Mouse (Mus musculus): ENCODE data around the gene Prkce.

The Prkce gene

DNA sequence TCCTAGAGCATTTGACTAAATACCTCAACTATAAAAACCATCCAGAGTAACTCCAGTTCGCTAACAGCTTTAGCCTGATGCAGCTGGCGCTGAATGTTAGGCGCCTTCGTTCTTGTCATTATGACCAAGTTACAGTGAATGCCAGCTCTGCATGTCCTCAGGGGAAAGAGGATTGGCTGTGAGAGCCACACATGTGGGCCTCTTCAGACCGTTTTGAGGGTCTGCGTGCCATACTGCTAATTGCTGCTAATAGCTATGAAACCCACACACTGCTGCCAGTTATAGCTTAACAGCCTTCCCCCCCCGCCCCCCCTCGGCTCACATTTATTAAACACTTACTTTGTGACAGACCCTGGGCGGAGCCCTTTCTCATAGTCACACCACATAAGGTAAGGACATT is 210.3 kb downstream of the Prkce start:
- DNase-seq = no peak

DNA sequence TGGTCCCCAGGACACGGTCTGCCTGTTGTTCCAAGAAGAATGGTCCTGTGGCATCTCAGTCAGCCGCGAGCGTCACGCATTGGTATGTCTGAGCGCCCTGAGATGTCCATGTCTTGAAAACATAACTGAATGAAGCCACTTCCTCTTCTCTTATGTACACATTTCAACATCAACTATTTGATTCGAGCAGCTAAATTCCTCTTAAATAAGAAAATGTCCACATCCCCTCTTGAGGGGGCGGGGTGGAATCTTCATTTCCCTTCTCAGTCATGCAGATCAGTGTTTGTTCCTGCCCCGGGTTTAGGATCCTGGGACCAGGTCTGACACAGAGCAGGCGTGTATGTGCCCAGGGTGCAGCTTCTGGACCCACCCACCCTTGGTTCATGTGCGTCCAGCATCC is 211.0 kb downstream of the Prkce start:
- no peak for DNase-seq

DNA sequence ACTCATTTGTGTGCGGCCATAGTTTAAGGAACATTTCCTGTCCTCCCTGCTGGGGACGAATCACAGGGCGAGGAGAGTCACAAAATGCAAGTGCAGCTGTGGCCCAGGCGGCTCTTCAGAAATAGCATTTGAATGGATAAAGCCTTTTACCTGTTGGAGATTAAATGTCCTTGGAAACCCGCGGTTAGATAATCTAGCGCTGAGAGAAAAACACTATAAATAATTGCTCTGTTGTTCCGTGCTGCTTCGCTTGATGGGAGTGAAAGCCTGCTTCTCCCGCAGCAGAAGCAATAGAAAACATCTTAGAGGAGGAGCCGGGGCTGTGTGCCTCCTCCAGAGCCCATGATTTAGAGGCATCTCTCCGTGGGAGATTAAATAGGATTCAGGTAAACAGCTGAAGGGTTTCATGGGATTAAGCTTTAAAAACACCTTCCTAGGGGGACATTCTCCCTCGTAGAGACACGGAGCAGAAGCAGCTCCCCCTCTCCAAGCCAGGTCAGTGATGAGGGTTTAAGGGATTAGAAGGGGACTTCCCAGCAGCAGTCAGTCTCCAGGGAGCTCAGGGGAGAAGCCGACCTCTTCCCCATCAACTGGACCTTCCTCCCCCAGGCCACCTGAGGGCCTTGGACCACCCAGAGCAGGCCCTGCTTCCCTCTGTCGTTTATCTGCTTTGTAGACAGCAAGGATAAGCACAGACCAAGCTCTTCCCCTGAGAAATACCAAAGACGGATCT is 212.0 kb downstream of the Prkce start:
- DNase-seq = no peak

DNA sequence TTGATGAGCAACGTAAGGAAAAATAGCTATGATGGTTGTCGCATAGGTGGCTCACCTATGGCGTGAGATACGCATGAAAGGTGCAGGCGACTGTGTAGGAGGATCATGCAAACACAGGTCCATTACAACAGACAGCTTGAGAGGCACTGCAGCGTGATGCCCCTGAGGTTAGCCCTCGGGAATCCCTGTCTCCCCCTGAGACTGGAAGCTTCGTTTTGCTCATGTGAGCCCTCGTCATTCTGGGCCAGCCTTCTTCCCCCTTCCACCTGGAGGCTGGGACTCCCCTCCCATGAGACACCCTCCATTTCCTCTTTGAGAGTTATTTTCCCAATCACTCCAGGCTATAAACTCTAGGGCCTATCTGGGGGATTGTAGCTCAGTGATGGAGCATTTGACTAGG is 213.9 kb downstream of the Prkce start:
- no peak for DNase-seq

DNA sequence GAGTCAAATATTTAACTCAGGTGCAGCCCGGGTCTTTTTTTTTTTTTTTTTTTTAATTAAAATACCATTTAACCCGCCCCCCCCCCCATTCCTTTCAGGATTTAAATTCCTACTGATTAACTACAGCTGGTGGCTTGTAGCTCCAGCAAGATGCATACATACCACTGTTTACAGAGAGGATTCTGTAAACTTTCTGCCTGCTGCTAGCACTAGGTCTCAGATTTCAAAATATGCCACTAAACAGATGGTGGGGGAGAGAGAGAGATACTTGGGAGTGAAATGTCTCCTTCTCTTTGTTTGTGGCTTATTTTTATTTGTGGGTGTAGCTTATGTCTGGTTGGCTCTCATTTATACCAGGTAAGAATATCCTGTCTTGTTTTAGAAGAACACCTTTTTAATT is 215.3 kb downstream of the Prkce start:
- DNase-seq = no peak

DNA sequence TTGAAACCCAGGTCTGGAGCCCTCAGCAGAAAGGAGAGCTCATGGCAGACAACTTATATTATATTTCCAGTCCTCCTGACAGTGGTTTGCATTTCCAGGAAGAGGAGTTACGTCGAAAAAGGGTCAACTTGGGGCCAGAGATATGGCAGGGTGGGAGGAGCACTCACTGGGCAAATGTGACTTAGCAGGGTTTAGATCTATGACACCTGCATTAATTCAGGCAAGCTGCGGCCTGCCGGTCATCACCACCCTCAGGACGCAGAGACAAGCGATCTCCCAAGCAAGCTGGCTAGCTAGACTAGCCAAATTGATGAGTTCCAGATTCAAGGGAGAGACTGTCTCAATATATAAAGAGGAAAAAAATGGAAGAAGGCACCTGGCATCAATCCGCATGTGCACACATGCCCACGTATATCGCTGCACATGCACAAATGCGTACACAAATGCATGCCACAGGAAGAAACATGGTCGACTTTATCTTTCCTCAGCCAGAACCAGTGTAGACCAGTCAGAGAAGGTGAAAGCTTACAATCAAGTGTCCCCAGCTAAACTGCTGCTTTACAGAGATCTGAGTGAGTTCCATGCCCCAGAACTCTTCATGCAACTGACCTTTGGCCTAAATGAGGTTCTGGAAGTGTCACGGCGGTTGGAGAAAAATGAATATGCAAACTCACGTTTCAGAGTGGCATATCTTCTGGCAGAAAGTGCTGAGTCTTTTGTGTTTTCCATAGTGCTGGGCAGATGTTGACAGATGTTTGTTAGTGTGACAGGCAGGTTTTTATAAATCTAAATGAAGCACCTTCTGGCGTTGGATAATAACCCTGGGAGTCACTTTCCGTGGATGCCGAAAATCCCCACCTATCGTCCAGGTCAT is 216.4 kb downstream of the Prkce start:
- DNase-seq = no peak

DNA sequence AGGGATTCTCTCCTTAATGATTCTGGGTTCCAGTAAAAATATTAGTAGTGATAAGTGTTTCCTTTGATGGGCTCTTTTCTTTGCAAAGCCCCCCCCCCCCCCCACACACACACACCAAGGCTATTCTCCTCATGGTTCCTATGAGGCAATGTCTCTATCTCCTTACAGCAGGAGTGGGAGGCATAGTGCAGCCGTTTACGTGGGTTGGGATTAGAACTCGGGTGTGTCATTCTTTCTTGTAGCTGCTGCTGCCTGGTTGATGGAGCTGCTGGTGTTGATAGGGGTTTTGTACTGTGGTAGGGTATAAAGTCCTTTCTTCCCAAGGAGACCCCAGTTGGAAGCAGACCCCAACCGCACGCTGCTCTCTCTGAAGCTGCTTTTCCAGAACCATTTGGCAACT is 224.9 kb downstream of the Prkce start:
- no peak for DNase-seq

DNA sequence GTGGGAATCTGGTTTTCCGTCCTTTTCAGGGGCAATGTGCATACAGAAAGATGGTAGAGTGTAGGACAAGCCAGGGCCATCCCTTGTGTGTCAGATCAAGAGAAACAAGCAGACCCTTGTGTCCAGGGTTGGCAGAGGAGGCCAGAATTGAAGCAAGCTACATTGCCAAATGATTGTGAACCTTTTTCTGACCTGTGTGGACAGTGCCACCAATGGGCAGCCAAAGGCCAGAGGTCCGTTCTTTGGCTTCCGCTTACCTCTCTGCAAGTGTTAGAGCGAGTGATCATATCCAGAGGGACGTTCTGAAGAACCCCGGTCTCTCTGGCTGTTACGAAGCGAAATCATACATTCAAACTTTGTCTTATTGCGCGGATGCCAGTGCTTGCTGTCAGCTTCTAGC is 225.6 kb downstream of the Prkce start:
- DNase-seq = no peak

DNA sequence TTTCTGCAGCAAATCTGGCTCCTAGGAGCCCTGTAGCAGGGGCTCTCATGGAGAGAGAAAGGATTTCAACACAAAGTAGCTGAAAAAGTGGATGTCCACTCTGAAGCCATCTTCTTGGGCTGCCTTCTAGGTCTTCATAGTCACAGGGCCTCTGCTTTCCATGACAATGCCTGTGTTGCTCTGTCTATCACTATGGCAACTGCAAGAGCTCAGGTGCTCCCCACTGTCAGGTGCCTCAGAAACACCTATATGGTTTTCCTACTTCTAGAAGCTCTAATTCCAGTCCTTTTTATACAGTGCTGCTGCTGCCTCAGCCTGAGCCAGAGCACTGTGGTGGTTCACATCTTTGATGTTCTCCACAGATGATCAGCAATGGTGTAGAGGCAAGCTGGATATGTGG is 229.5 kb downstream of the Prkce start:
- no peak for DNase-seq

DNA sequence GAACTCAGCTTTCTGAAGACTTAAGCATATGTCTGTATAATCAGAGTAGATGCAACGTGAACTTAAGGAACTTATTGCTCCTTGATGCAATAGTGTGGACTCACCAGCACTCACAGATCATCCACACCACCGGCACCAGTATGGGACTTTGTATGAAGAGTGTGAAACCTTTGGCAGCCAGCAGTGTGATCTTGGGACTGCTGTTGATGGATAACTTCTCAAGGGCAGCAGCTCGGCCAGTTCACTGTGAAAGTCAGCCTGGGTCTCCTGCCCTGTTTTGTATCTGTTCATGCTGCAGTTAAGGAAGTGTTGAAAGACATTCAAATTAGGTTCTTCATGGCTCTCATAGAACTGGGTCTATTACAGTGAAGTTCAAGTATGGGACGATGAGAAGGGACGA is 230.1 kb downstream of the Prkce start:
- DNase-seq = no peak

DNA sequence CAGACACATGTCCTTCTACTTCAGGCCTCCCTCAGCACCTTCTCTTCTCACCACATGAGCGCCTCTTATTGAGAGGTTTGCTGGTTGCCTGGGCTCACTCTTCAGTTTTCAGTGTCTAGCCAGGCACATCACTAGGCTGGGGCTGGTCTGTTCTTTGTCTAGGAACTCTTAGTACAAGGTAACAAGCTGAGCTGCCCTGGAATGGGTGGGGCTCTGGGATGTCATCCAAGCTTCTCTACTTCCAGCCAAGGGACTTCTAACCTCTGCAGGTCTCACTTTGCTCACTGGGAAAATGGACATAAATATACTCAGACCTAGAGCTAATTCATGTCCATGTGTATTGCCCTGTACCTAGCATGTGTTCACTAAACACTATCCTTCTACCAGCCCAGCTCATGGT is 230.6 kb downstream of the Prkce start:
- DNase-seq = no peak

DNA sequence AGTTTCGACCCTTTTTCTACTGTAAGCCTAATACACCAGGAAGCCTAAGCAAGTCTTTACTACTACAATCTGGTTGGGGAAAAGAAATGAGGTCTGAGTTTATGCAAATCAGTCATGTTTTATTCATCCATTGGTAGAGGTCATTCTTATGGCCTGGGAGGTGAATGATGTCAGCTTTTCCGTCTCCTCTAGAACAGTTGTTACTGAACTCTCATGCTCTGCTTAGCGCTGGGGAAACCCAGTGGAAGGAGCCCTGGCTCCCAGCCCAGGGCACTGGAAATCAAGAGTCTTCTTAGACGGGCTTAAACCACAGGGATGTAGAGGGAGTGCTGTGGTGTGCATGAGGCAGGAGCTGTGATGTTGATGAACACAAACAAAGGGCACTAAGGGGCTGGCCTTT is 232.4 kb downstream of the Prkce start:
- no peak for DNase-seq

DNA sequence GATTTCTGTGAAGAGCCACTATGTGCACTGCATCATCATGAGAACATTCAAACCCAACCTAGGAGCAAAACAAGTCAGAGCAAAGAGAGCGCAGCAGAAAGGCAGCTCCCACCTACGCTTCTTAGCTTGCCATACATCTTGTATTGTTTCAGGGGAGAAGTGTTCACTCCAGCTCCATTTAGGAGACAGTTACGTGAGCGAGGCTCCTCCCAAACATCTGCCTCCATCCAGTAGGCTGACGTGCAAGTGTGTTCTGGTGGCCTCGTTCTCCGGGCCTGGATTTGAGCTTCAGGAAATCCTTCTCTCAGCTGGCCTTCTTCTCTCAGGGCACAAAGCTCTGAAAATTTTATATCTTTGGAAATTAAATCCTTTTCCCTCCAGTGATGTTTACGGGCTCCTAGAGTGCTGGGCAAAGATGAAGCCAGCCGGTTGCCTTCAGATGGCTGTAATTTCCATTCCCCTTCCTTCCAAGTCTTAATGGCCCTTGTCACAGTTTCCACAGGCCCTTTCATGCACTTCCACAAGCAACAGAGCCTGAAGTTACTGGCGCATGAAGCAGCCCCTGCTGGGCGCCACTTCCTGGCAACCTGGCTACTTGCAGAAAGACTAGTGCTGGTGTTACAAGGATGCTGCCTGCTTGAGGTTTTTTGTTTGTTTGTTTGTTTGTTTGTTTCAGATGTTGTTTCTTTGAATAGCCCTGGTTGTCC is 237.4 kb downstream of the Prkce start:
- DNase-seq = peak; percentile 80

DNA sequence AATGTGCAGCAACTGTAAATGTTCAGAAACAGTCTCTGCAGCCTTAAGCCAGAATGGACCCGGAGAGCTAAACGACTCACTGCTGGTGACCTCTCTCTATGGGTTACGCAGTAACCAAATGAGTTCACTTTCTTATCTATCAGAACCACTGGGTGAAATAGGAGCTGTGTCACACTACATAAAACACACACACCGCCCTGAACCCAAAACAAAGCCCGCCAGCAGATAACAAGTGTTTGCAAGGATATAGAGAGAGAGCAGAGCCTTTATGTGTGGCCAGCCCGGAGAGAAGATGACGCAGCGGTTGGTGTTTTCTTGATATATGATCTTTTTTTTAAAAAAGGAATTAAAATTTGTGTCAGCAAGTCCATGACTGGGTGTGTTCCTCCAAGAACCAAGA is 238.1 kb downstream of the Prkce start:
- no peak for DNase-seq

DNA sequence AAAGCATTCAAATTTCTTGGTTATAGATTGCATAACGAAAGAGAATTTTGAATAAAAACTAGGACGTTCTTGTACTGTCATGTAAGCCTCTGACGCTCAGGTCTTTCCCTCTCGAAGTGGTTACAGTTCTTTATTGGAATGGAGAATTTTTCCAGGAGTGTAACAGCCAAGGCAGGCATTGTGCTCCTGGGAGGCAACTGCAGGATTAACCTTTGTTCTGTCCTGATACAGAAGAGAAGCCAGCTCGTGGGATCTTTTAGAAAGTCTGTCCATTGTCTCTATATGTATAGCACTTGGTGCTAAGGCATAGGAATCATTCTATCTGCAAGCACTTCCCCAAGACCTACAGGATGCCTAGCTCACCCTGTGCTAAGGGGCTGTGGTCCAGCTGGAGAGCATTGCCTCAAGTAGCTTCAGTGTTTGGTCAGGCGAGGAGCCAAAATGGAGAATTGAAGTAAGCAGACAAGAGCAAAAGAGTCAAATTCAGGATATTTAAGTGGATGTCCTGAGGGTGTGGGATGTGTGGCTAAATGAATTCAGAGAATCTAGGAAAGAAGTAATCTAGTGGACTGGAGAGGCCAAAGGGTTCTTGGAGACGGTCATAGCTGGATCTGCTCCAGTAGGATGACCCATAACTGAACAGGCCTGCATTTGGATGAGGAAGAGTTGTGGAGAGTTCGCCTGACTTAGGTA is 240.5 kb downstream of the Prkce start:
- DNase-seq = peak; percentile 45 to 51

DNA sequence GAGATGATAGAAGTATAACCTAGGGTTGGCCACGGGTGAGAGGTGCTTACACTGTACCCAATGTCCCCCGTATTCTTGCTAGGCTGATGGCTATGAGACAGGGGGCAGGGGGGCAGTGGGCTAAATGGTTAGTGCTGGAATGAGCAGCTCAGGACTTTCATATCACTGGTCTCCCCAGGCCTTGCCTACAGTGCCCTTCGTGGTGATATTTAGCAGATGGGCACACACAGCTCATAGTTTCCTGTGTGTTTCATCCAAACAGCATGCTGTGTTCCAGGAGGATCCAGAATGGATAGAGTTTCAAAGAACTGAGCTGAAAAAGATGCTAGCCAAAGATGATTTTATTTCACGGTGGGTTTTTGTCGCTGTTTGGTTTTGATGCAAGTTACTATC is 241.0 kb downstream of the Prkce start:
- peak; percentile 45 to 61 for DNase-seq

DNA sequence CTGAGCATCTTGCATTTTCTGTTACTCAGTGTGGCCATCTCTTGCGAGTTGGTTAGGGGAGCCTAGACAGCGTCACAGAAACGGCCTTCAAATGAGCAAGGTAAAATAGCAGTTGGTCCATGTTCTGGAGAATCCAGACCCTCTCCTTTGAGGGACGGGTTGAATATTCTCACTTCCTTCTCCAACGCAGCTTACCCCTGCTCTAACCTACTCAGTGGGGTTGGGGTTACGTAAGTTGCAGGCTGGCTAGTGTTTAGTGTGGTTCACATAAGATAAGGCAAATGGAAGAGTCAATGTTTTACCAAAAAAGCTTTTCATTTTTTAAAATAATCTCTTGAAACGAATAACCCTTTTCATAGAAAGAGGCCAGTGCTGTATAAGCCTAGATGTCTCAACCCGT is 241.9 kb downstream of the Prkce start:
- DNase-seq = no peak

DNA sequence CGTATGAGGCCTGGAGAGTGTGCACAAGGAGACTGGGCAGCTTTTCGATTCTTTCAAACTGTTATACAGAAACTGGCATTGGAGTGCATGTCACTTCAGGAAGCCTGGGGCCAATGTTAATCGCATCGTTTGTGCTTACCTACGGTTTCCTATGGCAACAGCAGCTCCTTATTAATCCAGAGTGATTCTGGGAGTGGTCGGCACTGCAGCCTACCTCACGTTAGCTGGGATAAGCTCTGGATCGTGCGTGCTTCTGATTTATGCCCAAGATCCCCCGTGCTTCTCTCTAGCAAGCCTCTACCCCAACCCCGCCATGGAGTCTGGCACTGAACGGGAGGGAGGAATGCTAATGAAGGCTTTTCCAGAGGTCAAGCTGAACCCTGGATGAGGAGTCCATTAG is 242.9 kb downstream of the Prkce start:
- no peak for DNase-seq

DNA sequence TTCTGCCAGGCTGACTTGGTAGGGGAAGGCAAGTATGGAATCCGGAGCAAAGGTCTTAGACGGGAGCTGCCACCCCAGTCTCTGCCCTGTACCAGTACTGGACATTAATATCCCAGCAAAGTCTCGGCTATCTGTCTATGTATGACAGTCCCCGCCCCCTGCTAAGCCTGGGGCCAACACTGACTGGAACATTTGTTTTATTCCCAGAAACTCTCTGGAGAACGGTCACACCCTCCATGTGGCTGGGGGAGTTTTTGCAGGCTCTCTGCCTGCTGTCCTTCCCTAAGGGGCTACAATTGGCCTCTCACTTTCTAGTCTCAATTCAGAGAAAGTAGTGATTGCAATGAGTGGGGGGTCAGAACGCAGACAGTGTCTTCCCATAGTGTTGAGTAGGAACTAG is 244.6 kb downstream of the Prkce start:
- DNase-seq = no peak

DNA sequence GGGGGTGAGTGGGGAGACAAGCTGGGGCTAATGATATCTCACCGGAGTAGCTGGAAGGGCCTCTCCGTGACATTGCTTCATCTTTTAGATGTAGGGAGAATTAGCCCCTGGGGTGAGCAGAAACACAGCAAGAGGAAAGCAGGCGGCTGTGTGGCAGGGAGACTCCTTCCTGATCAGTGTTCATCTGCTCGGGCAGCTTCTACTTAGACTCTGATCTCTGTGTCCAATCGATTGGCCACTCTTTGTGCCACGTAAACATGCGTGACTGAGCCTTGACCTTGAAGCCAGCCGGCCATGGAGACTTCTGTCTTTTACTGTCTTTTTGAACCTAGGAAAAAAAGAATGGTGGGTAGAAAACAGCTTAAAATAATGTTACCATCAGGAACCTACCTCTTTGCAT is 247.0 kb downstream of the Prkce start:
- no peak for DNase-seq

DNA sequence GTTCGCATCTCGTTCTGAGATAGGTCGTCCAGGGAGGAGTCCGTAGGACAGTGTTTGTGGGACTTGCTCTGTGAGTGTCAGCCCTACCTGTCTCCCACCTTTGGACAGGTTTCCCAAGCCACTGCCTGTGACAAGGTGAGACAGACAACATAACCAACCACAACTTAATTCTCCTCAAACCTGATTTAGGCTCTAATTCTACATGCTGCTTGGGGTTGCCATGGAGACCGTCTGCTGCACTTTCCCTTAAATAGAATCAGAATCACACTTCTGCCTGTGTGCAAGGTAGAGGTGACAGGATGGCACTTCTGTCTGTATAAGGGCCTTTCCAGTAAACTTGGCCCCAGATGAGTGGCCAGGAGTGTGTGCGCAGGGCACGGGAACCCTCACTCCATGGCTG is 248.4 kb downstream of the Prkce start:
- no peak for DNase-seq

DNA sequence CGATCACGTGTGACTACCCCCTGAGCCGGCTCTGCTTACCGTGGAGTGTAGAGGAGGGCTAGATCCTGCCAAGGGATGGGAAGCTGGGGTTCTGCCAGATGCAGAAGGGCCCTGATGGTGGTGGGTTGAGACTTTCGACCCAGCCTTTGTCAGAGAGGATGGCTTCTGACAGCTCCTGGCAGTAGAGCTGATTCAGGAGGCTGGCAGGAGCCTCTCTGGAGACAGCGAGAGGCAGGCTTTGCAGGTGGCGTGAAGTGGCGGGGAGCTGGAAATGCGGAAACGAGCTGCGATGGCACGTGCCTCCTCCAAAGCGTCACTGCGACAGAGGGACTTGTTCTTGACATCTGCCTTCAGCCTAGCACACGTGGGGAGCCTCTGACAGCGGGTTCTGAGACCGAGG is 250.7 kb downstream of the Prkce start:
- peak; percentile 53 to 56 for DNase-seq

DNA sequence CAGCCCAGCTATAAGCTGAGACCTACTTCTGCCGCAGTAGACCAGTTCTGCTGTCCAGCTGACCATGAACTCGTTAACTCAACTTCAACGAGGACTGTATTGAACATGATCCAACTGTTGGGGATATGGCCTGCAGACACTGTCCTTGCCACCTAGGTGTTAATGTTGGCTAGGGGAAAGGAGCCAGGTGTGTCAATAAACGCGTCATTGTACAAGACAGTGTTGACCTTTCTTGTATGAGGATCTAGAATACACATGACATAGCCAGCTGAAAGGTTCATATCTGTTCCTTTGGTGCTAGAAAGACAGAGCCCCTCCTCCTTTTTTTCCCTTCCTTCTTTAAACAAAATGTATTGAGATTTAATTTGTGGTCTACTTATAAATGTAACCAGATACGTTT is 251.6 kb downstream of the Prkce start:
- DNase-seq = no peak
